Mouse (Mus musculus) gastrocnemius, postnatal 10 days (tissue): ENCODE data around the gene Slc6a9. TPM values are rescaled to one million over a fixed set of nuclear protein-coding genes. Genes with fewer than 3 reads are reported as not detected.
A peak's percentile ranks its signal among the peaks of the same experiment; 100 is the strongest.

Experiments
- DNase-seq: peaks from one replicate; pipeline ENCODE4 v3.0.0; 2021; ENCODE audit warnings: mixed read lengths
- total RNA-seq, 2 experiments: library from RNA; stranded (reverse); gene quantifications; 2 replicates each; pipeline ENCODE4 v1.2.3; 2021

Gene Slc6a9
- total RNA-seq, 2 experiments from 2014 or later, result 5.6 to 6.7 TPM

GRCm38 (mm10) chr4:117912685-117913273 is 78.5 kb downstream of the Slc6a9 start:
- no peak for DNase-seq

- no peak for DNase-seq
Observed at GRCm38 (mm10) chr4:117913421-117913820, 79.1 kb downstream of the Slc6a9 start.

DNA sequence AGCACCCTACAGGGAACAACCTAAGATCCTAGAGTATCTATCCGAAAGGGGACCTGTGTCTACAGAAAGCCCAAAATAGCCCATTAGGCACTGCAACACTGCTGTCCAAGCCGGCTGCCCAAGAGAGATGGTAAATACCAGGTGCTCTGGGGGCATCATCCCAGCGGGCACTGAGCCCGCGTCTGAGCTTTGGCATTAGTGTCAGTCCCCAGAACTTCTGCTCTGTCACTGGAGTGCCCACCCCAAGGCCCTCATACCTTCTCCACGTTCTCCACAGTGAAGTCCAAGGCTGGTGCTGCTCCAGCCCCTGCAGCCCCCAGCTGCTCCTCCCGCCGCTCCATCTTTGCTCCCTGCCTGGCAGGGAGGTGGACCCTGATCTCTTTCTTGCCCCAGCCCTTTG is 79.7 kb downstream of the Slc6a9 start:
- DNase-seq, result peak; percentile 66

DNA sequence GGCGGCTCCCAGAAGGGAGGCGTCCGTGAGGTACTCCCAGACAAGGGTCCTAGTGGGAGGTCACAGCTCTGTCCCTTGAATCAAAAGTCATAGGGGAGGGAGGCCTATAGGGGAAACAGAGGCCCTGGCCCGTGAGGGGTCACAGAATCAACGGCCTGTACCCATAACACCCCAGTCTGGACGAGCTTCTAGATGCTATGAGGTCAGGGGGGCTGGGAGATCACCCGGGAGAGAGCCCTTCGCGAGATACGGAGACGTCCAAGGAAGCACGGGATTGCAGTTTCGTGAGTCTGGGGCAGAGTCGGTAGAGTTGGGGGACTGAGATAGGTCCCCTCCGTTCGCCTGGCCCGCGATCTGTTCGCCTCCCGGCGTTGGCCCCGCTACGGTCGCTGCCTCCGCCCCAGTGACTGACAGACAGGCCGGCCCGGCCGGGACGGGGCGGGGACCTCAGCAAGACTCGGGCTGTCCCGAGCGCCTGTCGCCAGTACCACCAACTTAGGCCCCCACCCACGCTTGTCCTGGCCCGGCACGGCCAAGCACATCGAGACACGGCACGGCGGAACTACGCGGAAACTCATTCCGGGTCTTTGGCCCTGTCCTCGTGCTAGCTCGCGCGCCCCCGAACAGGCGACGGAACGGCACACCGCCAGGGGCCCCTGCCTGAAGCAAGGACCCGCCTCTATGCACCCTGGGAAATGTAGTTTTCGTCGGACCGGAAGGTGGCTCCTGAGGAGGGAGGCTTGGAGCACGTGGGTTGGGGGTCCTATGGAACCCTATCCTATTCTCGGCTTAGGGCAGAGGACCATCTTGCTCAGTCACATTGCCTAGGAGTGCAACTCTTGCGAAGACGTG is 80.5 kb downstream of the Slc6a9 start, which contains the start of gene Ipo13:
Gene Ipo13, minus strand, starts transcription at position 409 of the 852 bp plus-strand sequence.
- DNase-seq, result peak; percentile 90

- DNase-seq, result no peak
Observed at GRCm38 (mm10) chr4:117915489-117916105, 81.3 kb downstream of the Slc6a9 start.

DNA sequence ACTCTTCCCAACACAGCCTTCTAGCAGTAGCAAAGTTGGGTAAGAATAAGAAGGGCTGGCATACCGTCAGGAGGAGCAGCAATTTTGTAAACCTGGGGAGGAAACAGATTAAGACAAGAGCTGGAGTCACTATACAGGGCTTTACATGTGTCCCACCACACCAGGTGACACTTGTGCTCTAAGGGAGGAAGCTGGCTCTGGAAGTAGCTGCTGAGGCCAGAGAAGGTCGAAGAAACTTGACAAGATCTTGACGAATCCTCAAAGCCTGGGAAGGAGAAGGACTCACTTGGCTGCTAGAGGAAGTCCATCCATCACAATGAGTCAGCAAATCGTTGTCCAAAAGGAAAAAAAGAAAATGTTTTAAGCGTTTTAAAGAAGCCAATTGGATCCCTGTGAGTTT is 82.1 kb downstream of the Slc6a9 start:
- DNase-seq, result no peak

GRCm38 (mm10) chr4:117917402-117917801 is 83.1 kb downstream of the Slc6a9 start:
- no peak for DNase-seq

- DNase-seq, result no peak
Observed at GRCm38 (mm10) chr4:117917847-117918246, 83.5 kb downstream of the Slc6a9 start.

DNA sequence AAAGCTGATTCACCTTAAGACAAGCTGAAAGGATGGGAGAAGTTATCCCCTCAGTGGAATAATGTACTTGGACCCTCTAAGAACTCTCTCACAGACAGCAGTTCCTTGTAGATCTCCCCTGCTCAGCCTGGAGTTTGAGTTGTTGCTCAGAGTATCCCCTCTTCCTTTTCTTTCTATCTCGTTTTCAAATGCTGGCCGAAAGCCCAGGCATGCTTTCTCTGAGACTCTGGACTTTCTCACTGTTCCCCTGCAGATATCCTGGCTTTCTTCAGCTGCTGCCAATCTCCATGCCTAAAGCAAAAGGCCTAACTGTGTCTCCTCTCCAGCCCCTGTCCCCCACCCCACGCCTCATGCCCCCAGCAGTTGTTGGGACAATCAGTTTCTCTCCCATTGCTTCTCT is 84.0 kb downstream of the Slc6a9 start:
- DNase-seq, result no peak

- no peak for DNase-seq
Observed at GRCm38 (mm10) chr4:117918762-117919161, 84.5 kb downstream of the Slc6a9 start.

DNA sequence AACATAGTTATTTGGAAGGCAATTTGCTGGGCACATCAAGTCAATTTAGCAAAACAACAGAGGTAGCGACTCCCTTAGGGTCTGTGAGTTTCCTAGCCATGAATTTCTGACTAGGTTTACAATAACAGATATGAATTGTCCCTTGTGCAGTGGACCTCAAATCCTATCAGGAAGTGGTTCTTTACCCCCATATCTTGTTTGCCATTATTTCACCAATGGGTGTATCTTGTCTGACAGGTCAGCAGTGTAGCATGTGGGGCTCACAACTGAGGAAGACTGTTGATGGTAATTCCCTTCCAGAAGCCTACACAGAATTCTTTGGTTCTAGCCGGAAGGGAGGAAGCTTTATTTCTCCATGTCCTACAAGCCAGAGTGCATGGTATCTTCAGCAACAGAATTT is 87.1 kb downstream of the Slc6a9 start:
- DNase-seq, result no peak

DNA sequence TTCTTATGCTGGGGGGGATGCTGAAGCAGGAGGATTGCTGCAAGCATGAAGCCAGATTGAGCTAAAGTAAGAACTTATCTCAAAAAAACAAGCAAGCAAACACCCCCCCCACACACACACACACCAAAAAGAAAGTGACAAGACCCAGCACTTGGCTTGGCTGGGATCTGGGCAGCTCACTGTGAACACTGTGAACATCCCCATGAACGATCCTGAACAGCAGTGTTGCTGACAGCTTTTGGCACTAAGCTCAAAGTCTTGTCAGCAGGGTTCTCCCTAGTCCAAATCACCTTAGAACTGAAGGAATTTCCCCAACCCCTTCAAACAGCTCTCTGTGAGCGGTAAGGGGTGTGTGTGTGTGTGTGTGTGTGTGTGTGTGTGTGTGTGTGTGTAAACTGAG is 89.1 kb downstream of the Slc6a9 start:
- DNase-seq, result no peak

Other genes starting within 250 kb of the Slc6a9 start
- 10 to 100 TPM; 18.8 to 22.7 TPM for gene Dmap1, start 152.2 kb upstream of the Slc6a9 start, total RNA-seq
- not detected for gene Gm12845, start 110.1 kb upstream of the Slc6a9 start, total RNA-seq
- gene Klf17, start 68.9 kb upstream of the Slc6a9 start, total RNA-seq, result not detected
- under 1 TPM; 0.70 to 0.81 TPM for gene Ccdc24, start 38.1 kb downstream of the Slc6a9 start, total RNA-seq
- gene B4galt2, start 49.0 kb downstream of the Slc6a9 start, total RNA-seq, result 10 to 100 TPM; 12.3 to 15.0 TPM
- 10 to 100 TPM; 60.6 to 74.5 TPM for gene Atp6v0b, start 52.8 kb downstream of the Slc6a9 start, total RNA-seq
- gene Dph2, start 57.5 kb downstream of the Slc6a9 start, total RNA-seq, result 1 to 10 TPM; 3.1 to 3.3 TPM
- gene Ipo13, start 80.5 kb downstream of the Slc6a9 start, total RNA-seq, result 100 to 1,000 TPM; 146 to 154 TPM
- 1 to 10 TPM in 1 of 2 experiments, under 1 TPM in 1; 0.68 to 1.1 TPM for gene Artn, start 95.3 kb downstream of the Slc6a9 start, total RNA-seq